Mouse (Mus musculus) c-Kit-negative CD71-positive TER-119-positive erythroid progenitor cells, embryonic 14.5 days (primary cell): ENCODE measurements around the gene Mau2.
"Not testable (repeated sequence)": the region's sequence is repeated elsewhere in the genome, so short reads cannot be mapped to it uniquely, and the experiment has no call there.

Experiments used
- DNase-seq: peaks from one replicate; pipeline ENCODE4 v3.0.0-alpha.2; 2013; ENCODE audit warnings: low read depth, low spot score

Mau2 gene

GRCm38 (mm10) chr8:70023596-70023995 is 18.9 kb downstream of the Mau2 start:
- no peak for DNase-seq

- DNase-seq = no peak
Measured at GRCm38 (mm10) chr8:70015017-70015416, 27.5 kb downstream of the Mau2 start.

- no peak for DNase-seq
Measured at GRCm38 (mm10) chr8:70012763-70013162, 29.8 kb downstream of the Mau2 start.

GRCm38 (mm10) chr8:70012350-70012749 is 30.2 kb downstream of the Mau2 start:
- DNase-seq = no peak

GRCm38 (mm10) chr8:70010796-70011195 is 31.7 kb downstream of the Mau2 start:
- not testable (repeated sequence) for DNase-seq

- DNase-seq = no peak
Measured at GRCm38 (mm10) chr8:70005178-70005577, 37.4 kb downstream of the Mau2 start.

- no peak for DNase-seq
Measured at GRCm38 (mm10) chr8:70004345-70004744, 38.2 kb downstream of the Mau2 start.

- no peak for DNase-seq
Measured at GRCm38 (mm10) chr8:70003204-70003657, 39.3 kb downstream of the Mau2 start.

GRCm38 (mm10) chr8:70001892-70002191 is 40.7 kb downstream of the Mau2 start:
- DNase-seq = not testable (repeated sequence)

- DNase-seq = peak; percentile 67
Measured at GRCm38 (mm10) chr8:70001176-70001891, 41.2 kb downstream of the Mau2 start.

GRCm38 (mm10) chr8:70000226-70000625 is 42.3 kb downstream of the Mau2 start:
- no peak for DNase-seq

GRCm38 (mm10) chr8:69999236-69999635 is 43.3 kb downstream of the Mau2 start:
- no peak for DNase-seq

- DNase-seq = no peak
Measured at GRCm38 (mm10) chr8:69998706-69999105, 43.8 kb downstream of the Mau2 start.

GRCm38 (mm10) chr8:69996589-69997285 is 45.8 kb downstream of the Mau2 start:
- no peak for DNase-seq

- peak; percentile 100 for DNase-seq
Measured at GRCm38 (mm10) chr8:69995776-69996588, 46.6 kb downstream of the Mau2 start, which contains the start of gene Gatad2a. Gene Gatad2a (minus strand): TSS chr8:69996384.

GRCm38 (mm10) chr8:69995422-69995775 is 47.1 kb downstream of the Mau2 start:
- no peak for DNase-seq

- DNase-seq = not testable (repeated sequence)
Measured at GRCm38 (mm10) chr8:69988936-69989335, 53.6 kb downstream of the Mau2 start.

GRCm38 (mm10) chr8:69987744-69988143 is 54.8 kb downstream of the Mau2 start:
- DNase-seq = no peak

- DNase-seq = no peak
Measured at GRCm38 (mm10) chr8:69984876-69985553, 57.5 kb downstream of the Mau2 start.

- no peak for DNase-seq
Measured at GRCm38 (mm10) chr8:69978456-69978855, 64.1 kb downstream of the Mau2 start.

GRCm38 (mm10) chr8:69974806-69975205 is 67.7 kb downstream of the Mau2 start:
- no peak for DNase-seq

GRCm38 (mm10) chr8:69974194-69974614 is 68.3 kb downstream of the Mau2 start:
- DNase-seq = peak; percentile 91
